Mouse (Mus musculus): ENCODE results near the gene Ctse.

DNA sequence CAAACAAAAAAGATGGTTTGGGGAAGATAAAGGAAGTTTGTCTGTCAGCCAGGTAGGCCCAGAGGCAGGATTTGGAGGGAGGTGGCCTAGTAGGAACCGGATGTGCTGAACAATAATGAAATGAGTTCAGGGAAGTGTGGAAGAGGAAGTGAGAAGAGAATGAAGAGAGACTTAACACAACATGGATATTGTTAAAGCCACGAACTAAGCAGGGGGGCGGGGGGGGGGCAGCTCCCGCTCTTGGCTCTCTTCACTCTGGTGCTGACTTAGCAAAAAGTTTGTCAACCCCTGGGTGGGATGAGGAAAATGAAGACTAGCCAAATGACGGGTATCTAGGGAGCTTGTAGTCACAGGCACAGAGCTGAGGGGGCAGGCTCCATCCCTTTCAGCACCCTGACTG lies 62.3 kb downstream of the Ctse start:
- TF ChIP-seq CTCF (IDR thresholded peaks at IDR 0.05; ENCODE audit: low read depth) (no peak), EP300 (IDR thresholded peaks at IDR 0.05; ENCODE audit: low read depth) (no peak)
